Mouse (Mus musculus) gastrocnemius, adult 8-10 months (tissue): Measurements from ENCODE around the gene Fam126b. TPM values are rescaled to one million over a fixed set of nuclear protein-coding genes. Genes with fewer than 3 reads are reported as not detected.
A peak's percentile ranks its signal among the peaks of the same experiment; 100 is the strongest.
"Not testable (repeated sequence)": the region's sequence is repeated elsewhere in the genome, so short reads cannot be mapped to it uniquely, and the experiment has no call there.

Source experiments
- DNase-seq, 2 experiments: peaks; one replicate each; pipeline ENCODE4 v3.0.0; 2022; ENCODE audit warnings: low spot score in 2 of 2
- total RNA-seq, 4 experiments: library from RNA; stranded (reverse); gene quantifications; 2 replicates each; pipeline ENCODE4 v1.2.4; 2022

Fam126b gene
- total RNA-seq, result 10 to 100 TPM in 2 of 4 experiments, 1 to 10 TPM in 2; 6.9 to 11.5 (median 8.8) TPM

DNA sequence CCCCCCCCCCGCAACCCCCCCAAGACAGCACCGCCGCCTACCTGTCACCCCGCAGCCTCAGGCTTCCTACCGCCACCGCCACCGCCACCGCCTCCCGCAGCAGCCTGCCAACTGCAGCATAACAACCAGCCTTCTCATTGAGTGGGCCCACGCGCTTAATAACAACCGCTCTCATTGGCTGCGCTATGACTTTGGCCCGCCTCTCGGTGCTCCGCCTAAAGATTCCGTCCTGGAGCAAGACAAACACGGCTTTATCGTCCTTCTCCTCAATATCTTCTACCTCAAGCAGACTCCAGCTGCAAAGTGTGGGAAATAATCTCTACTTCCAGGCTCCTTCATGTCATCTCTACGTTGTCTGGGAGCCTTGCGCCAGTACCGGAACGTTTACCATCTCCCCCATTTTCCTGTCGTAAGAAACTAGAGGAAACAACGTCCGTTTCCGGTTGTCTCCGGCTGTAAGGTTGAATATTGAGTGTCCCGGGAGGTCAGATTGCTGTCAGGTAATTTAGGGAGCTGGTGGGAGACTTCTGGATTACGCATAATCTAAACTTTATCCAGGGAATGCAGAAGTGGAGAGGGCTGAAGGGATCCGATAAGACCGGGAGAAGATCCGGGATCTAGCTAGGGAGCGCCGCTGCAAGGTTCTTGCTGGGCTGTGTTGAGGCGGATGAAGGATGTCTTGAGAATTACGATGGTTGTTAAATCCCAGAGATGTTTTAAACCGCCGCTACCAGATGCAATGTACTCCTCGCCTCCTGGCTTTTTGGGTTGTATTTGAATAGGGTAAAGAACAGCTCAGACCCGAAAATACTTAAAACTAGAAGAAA, at the start of gene Fam126b, which contains the start of gene Ndufb3:
Fam126b (minus strand) TSS at position 153 of the 827 bp plus-strand sequence.
Ndufb3 (plus strand) TSS at position 214 of the 827 bp plus-strand sequence.
- DNase-seq, result peak; percentile 75 to 88

DNA sequence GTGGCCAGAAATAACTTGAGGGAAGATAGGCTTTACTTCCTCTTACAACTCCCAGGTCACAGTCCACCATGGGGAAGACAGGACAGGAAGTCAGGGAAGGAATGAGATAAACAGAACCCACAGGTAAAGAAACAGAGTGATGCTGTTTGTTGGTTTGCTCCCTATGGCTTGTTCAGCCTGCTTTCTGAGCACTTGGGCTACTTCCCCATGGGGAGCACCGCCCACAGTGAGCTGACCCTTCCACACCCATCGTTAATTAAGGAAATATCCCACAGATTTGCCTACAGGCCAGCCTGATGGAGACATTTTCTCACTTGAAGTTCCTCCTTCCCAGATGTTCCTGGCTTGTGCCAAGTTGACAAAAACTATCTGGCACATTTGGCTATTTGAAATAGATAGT, 42.7 kb upstream of the Fam126b start:
- not testable (repeated sequence) for DNase-seq

DNA sequence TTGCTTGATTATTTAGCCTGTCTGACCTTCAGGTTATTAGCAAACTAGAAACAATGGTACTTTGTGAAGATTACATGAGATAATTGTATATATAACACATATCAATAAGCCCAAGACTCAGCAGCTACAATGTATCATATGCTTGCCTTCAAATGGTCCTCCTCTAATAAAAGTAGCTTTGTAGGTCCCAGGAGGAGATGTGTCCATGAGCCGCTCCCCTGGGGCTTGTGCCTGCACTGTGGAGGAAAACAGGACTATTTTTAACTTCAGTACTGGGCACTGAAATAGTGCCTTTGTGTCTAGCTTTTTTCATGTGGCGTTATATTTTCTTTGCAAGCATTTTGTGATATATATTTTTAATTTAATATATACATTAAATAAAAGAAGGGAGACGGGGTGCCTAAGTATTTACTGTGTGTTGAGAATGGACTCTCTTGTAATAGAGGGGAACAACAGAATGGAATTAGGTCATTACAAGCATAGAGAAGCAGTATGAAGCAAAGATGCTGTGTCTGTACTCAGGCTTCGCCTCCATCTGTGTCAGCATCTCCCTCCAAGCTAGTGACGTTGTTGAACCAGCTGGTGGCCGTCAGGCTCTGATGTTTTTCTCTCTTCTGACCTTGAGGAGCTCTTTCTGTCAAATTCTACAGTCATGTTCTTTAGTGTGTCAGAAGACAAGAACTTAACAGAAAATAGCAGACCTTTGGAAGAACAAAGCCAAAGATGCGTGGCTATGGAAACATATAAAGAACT, 36.0 kb upstream of the Fam126b start:
- DNase-seq, result no peak

DNA sequence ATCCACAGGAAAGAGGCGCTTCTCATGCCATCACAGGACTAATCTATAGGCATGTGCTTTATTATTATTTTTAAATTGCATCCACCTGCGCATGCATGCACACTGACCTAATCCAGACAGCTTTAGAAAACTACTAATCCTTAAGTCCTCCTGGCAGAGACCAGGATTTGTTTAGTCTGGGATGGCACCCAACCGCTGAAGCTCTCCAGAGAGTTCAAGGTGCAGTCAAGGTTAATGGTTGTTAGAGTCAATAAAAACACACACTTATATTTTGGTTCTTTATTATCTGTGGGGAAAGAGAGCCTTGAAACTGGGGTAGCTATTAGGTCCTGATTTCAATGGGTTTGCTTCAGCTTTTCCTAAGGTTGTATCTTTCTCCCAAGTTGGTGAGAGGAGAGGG, 35.1 kb upstream of the Fam126b start:
- DNase-seq, result no peak

DNA sequence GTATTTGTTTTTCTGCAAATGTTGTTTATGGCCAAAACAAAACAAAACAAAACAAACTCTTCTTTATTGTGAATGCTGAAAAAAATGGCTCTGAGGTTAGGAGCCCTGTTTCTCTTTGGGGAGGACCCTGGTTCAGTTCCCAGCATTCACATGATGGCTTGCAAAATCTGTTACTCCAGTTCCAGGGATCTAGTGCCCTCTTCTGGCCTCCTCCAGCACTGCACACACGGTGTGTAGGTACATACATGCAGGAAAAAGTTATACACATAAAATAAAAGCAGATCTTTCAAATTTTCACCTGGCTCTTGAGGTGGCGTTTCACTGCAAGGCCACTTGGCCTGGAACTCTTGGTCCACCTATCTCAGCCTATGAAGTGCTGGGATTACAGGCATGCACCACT, 32.6 kb upstream of the Fam126b start:
- DNase-seq, result no peak

DNA sequence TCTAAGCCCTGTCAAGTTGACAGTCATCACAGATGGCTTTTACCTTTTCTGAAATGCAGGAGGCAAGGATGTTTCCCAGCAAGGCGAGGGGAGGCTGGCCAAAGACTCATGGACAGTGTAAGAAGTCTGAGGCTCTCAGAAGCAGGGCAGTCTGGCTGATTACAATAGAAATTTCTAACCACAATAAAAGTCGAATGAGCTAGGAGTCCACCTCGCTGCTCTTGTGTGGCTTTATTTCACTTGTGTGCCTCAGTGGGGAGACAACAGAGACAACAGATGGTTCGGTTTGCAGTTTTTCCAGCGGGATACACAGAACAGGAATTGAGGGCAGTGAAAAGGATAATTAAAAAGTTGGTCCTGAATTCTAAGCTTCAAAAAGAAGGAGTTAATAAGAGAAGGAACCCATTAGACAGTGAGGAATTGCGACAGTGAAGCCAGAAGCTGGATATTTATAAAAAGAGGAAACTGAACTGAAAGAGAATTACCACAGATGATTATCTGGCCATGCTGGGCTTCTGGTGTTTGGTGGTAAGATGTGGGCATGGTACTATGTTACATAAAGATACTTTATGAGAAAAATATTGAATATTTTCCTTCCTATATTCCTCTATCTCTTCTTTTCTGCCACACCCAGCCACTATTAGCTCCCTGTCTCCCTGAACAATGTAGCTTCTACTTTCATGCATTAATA, 32.0 kb upstream of the Fam126b start:
- no peak for DNase-seq

DNA sequence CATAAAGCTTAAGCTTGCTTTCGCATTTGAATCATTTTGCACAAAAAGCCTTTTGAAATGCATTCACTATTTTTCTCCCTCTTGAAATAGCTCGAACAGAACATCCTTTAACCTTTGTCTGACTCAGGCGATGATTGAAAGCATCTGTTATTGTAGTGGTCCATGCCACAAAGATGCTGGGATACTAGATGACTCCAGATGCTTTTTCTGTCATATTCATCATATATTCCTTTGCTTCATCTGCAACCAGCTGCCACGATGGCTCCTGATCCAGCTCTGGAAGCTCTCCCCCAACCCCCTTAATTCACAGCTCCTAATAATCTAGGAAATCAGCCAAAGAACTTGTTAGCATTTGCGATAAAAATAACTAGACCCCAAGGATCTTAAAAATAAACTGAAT, 31.0 kb upstream of the Fam126b start:
- DNase-seq, result no peak

DNA sequence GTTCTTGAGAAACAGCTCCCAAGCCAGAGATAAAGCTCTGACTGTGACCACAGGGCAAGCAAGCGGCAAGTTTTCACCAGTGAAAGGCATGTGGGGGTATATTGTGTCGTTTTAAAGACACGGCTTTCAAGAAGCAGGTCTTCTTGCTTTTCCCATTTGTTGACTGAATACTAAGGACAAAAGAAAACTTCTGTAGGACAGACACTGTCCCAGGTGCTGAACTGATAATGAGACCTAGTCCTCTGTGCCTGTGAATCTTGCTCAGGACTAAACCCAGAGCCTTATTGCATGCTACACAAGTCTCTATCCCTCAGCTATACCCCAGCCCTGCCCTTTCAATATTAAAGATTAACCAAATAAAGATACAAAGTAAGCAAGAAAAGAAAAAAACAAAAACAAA, 30.1 kb upstream of the Fam126b start:
- no peak for DNase-seq

DNA sequence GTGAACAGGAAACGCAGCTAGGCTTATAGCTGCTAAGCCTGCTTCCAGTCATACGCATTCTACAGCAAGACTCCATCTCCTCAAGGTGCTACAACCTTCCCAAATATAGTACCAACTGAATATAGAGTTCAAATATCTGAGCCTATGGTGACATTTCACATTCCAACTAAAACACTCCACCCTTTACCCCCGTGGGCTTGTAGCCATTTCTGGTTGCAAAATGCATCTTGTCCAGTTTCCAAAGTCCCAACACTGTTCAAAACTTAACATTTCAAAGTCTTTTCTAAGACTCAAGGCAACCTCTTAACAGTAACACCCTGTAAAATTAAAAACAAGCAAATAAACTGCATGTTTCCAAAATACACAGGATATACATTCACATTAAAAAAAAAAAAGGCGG, 29.0 kb upstream of the Fam126b start:
- no peak for DNase-seq

DNA sequence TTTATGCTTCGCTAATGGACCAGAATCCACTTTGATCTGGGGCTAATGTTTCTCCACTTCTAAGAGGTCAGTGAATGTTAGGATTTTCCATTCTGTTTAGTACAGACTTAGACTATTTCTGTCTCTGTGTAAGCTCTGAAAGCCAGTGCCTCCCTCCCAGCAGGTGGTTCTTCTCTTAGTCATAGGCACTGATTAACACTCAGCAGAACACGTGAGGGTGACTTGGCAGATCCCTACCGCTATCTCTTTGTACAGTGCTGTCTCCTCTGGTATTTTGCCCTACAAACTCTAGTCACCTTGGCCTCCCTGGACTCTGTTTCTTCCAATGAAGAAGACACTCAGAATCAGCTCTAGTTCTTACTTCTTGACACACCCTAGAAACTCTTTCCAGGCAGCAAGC, 28.3 kb upstream of the Fam126b start:
- no peak for DNase-seq

DNA sequence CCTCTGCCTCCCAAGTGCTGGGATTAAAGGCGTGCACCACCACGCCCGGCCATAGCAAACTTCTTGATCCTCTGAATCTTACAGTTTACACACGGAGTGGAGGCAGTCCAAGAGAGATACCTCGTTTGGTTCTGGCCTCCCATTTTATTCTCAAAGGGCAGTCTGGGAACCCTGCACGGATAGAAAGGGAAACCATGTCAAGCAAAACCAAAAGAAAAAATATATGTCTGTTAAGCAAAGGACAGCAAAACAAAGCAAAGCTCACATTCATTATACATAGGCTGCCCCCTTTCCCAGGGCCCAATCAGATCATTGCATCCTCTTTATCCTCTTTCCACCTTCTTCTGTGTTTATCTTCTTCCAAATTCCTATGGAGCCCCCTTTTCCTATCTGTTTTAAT, 27.7 kb upstream of the Fam126b start:
- no peak for DNase-seq

DNA sequence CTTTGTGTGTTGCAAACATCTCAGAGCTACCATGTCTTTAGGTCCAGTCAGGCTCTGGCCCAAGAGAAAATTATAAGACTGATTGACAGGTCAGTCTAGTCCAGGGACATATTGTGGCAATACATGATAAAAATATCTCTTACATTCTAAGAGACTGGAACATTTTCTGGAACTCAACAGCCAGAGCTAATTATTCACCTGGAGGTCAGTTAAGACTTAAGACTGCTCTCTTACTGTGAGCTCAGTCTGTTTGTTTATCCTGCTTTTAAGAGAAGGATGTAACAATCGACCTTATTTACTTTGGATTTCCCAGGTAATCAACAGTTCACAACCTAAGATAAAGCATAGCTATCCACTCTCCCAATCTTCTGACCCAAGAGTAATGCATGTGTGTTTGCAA, 24.5 kb upstream of the Fam126b start:
- no peak for DNase-seq

DNA sequence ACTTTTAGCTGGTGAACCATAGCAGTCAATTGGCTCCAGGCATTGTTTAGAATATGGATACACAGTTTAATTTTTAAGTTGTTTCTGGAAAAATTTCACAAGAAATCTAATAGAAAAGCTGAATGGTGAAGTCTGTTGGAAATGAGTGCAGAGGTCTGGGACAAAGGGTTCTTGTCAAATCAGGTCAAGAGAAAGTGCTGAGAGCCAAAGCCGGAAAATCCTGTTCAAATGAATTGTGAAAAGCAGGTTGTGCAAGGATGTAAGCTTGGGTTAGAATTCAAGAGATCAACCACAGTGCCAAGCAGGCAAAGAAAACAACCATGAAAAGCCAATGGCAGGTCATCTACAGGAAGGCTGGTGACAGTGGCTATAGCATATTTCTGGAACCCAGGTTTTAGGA, 24.0 kb upstream of the Fam126b start:
- no peak for DNase-seq

DNA sequence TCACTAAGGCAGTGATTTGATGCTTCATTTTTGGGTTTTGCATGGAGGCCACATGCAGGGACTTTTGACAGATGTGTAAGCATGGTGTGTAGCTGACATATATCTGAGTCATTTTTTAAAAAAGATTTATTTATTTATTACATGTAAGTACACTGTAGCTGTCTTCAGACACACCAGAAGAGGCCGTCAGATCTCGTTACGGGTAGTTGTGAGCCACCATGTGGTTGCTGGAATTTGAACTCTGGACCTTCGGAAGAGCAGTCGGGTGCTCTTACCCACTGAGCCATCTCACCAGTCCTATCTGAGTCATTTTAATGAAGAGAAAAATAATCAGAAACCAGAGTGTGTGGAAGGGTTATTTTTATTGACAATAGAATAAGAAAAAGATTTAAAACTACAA, 23.5 kb upstream of the Fam126b start:
- not testable (repeated sequence) for DNase-seq

DNA sequence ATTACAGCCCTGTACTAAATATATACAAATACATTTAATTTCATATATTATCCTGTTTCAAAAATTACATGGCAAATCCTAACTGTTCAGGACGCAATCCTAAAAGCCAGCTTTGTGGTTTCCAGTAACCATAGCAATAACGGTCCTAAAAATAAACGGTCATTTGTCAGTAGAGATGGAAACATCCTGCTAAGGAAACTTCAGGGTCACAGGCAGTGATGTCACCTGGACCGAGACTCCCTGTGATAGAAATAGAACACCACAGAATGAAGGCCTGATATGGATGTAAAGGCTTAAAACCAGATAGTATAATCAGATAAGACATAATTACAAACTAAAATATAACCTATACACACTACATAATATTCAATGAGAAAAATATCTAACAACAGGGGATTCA, 17.6 kb upstream of the Fam126b start:
- DNase-seq, result no peak

DNA sequence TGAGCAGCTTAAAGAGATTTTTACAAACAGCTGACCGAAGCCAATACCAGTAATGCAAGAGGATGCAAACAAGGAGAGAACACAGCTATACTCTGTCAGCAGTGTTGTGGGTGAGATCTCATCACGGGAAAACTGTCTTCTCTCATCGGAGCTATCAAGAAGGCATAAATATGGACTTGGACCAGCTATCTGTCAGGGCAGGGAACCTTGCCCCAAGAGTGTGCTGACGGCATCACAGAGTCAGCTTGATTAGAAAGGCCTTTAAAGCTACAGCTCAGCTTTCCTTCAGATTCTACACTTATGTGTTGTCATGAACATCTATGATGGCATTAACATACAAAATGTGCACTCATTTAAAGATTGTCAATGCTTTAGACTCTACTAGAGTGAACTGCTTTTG, 16.6 kb upstream of the Fam126b start:
- DNase-seq, result no peak

DNA sequence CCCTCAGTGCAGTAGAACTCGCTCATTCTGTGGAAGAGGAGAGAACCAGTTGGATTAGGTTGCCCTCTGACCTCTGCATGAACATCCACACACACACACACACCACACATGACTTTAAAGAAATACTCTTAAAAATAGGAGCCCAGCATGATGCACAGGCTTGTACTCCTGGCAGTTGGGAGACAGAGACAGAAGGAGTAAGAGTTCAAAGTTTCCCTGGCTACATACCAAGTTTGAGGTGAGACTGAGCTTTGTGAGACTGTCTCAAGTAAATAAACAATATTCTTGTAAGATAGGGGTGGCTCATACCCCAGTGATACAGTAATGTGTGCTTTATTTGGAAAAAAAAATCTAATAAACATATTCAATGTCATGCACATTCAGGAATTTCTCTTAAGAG, 1.4 kb upstream of the Fam126b start:
- DNase-seq, result no peak

DNA sequence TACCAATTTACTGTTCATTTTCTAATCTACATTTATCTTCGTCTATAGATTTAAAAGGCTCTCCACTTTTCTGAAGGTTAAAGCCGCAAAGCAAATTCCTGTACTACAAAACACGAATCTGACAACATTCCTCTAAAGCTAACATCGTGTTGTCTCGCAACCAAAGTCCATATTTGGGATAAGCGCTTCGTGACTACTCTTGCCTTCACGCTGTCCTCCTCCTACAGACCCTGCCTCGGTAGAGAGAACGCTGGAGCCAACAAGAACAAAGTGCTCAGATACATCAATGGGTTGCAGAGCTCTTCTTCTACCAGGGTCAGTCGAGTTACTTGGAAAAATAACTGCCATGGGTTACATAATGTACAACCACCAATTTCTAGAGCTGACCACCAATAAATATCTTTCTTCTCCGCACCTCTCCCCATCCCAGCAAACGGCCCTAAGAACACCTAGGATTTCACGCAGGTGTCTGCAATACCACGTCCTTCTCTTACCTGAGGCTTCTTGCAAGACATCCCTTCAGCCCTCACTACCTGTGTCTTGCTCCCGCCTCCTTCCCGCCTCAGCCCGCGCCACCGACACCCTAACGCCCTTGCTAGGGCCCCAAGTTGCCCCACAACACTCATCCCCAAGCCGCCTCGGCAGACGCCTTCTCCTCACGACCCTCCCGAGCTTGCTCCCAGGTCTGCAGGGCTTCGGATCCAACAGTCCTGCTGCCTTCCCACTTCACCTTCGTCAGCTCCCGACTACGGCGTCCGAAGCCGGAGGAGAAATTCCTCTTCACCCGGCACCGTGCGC, 551 bp downstream of the Fam126b start:
- peak in 1 of 2 experiments; percentile 3 for DNase-seq

DNA sequence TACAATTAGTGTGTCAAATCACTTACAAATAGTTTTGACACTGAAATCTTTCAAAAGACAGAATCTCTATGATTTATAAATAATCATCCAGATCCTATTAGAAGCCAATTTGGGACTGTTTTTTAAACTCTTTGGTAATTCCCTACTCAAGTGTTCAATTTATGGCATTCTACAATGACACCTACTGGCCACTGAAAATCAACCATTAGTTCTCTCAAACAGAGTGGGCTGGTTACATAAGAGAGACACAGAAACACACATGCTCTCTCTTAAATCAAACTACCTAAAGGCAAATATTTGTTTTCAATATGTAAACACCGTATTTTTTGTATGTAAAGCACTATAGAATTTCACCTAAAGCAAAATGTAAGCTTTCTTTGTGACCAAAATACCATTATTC, 1.9 kb downstream of the Fam126b start:
- DNase-seq, result no peak

DNA sequence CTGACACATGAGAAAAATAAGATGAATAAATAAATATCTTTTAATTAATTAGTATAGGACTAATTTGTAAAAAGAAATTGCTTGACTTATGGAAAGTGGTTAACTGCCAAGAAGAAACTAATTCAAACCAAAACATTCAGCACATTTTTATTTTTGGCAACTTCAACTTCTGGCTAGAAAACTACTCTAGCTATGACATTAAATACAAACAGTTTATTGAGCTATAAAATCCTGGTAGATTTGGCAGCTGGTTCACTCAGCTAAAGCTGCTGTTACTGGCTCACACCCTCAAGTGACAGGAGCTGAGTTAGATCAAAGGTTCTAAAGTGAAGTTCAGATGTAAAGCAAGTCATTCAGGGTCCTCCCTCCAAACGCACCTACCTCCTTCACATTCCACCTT, 3.5 kb downstream of the Fam126b start:
- DNase-seq, result no peak

DNA sequence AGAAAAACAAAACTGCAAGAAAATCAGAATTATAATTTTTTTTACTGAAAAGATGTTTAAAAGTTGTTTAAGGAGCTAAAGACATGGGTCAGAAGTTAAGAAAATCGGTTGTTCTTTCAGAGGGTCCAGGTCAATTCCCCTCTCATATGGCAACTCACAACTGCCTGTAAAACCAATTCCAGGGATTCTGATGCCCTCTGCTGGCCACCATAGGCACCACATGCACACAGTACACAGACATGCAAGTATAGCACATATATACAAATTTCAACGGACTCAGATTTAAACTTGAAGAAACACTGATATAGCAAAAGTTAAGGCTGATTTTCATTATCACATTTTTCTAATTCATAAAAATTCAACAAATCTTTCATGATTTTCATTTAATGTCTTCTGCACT, 6.9 kb downstream of the Fam126b start:
- DNase-seq, result no peak
